Mouse (Mus musculus): ENCODE data around the gene Prom1. TPM values are rescaled to one million over a fixed set of nuclear protein-coding genes. Genes with fewer than 3 reads are reported as not detected.

Prom1 gene
- polyA plus RNA-seq, 1 experiment from 2014 or later, result 20.5 TPM

DNA sequence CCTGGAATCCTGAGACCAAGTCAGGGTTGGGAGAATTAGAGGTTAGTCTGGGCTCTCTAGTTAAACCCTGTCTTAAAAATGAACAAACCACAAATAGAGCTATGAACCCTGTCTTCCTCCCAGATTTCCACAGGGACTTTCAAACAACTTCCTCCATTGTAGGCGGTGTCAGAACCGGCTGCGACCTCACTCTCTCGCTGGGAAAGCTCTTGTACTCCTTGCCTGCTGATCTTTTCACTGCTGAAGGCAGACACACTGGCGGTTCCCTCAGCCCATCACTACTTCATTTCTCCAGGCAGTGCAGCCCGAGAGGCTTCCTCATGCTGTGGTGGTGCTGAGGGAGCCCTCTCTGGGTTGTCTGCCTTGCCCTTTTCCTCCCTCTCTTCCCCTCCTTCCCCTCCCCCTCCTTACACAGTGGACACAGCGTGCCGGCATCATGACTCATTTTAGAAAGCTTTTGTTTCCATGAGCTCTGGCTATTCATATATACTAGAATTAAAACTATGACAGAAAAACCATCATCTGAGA, 153.0 kb downstream of the Prom1 start:
- Histone ChIP-seq H3K4me3 (ENCODE audit: low read depth, low read length) (peak overlapping the region; percentile 48), H3K27ac (ENCODE audit: low read depth, low read length) (peak overlapping the region; percentile 7; the same call in 1 of the 2 replicates), H3K27me3 (ENCODE audit: control insufficient read depth, insufficient read depth, low read length) (no peaks in the 10 kb centered on the region), H3K9me3 (replicated peaks; ENCODE audit: control insufficient read depth, low read length) (no peaks in the 10 kb centered on the region), H3K4me2 (peak overlapping the region; percentile 89), H3K9ac (ENCODE audit: low read depth, low read length) (peak overlapping the region; percentile 63), H3K4me1 (ENCODE audit: control insufficient read depth, insufficient read depth, low read length) (peaks cover 8% of the 10 kb centered on the region), H3K36me3 (ENCODE audit: control insufficient read depth, insufficient read depth, low read length) (no peaks in the 10 kb centered on the region)
- ATAC-seq (replicated peaks; ENCODE audit: insufficient number of reproducible peaks, low FRiP score, low TSS enrichment), result peak; percentile 35; the same call in 1 of the 2 replicates
- WGBS (ENCODE audit: insufficient replicate concordance), result 3% methylated on average over 8 of the region's 8 CpGs

DNA sequence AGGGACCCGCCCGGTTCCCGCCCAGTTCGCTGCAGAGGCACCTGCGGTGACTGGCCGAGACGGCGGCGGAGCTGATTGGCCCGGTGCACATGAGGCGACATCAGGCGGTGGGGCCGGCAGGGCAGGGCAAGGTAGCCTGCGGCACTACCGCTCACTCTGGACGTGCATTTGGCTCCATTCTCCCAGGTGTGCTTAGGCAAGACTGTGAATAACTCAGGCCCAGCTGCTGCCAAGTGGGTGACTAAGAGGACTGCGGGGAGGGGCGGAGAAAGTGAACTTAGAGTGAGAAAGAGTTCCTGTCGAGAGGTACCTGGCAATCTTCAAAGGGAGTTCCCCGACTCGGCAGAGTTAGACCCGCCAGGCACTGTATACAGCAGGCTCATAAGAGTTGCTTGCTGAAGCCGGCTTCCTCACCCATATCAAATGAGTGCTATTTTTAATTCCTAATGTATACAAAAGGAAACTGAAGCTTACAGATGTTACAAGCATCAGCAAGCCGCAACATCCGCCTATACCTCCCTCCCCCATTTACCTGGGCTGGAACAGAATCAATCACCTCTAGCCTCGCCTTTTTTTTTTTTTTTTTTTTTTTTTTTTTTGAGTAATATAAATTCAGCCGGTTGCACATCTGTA, 153.6 kb downstream of the Prom1 start:
- Histone ChIP-seq H3K27me3 (ENCODE audit: control insufficient read depth, insufficient read depth, low read length) (no peaks in the 10 kb centered on the region), H3K36me3 (ENCODE audit: control insufficient read depth, insufficient read depth, low read length) (no peaks in the 10 kb centered on the region), H3K4me2 (peak overlapping the region; percentile 89), H3K9me3 (replicated peaks; ENCODE audit: control insufficient read depth, low read length) (no peaks in the 10 kb centered on the region), H3K4me1 (ENCODE audit: control insufficient read depth, insufficient read depth, low read length) (peaks cover 8% of the 10 kb centered on the region), H3K27ac (ENCODE audit: low read depth, low read length) (no peak overlapping the region), H3K4me3 (ENCODE audit: low read depth, low read length) (peak overlapping the region; percentile 48), H3K9ac (ENCODE audit: low read depth, low read length) (peak overlapping the region; percentile 58)
- ATAC-seq (replicated peaks; ENCODE audit: insufficient number of reproducible peaks, low FRiP score, low TSS enrichment), result peak; percentile 83
- 2% methylated on average over 27 of the region's 27 CpGs for WGBS (ENCODE audit: insufficient replicate concordance)

- H3K9me3 ChIP-seq (replicated peaks; ENCODE audit: control insufficient read depth, low read length), result no peaks in the 10 kb centered on the region
- 42% methylated on average over 9 of the region's 9 CpGs for WGBS (ENCODE audit: insufficient replicate concordance)
- H3K4me3 ChIP-seq (ENCODE audit: low read depth, low read length), result peak overlapping the region; percentile 48
- no peaks in the 10 kb centered on the region for H3K36me3 ChIP-seq (ENCODE audit: control insufficient read depth, insufficient read depth, low read length)
- H3K27ac ChIP-seq (ENCODE audit: low read depth, low read length), result no peak overlapping the region
- H3K9ac ChIP-seq (ENCODE audit: low read depth, low read length), result no peak overlapping the region
- no peaks in the 10 kb centered on the region for H3K27me3 ChIP-seq (ENCODE audit: control insufficient read depth, insufficient read depth, low read length)
- no peak for ATAC-seq (replicated peaks; ENCODE audit: insufficient number of reproducible peaks, low FRiP score, low TSS enrichment)
- peaks cover 8% of the 10 kb centered on the region for H3K4me1 ChIP-seq (ENCODE audit: control insufficient read depth, insufficient read depth, low read length)
- peak overlapping the region; percentile 89 for H3K4me2 ChIP-seq
These were observed 154.4 kb downstream of the Prom1 start for GRCm38 (mm10) chr5:43947330-43947977.

Other genes starting within 250 kb of the Prom1 start
- gene Cd38, start 233.5 kb downstream of the Prom1 start, polyA plus RNA-seq (2014; fragmentation: Nextera tagmentation; extraction: Ambion mirVana), result 20.2 and 20.3 TPM in 2 replicates
- not detected in 2 replicates for gene Gm7879, start 188.9 kb downstream of the Prom1 start, polyA plus RNA-seq (2014; fragmentation: Nextera tagmentation; extraction: Ambion mirVana)
- not detected in 2 replicates for gene Fgfbp1, start 120.3 kb downstream of the Prom1 start, polyA plus RNA-seq (2014; fragmentation: Nextera tagmentation; extraction: Ambion mirVana)
- 23.8 and 26.9 TPM in 2 replicates for gene Tapt1, start 124.6 kb upstream of the Prom1 start, polyA plus RNA-seq (2014; fragmentation: Nextera tagmentation; extraction: Ambion mirVana)